Mouse (Mus musculus) kidney, adult 10 weeks (tissue): ENCODE data around the gene Gm21095. TPM values are rescaled to one million over a fixed set of nuclear protein-coding genes. Genes with fewer than 3 reads are reported as not detected.

Experiments
- polyA plus RNA-seq: library from polyadenylated mRNA; stranded (reverse); fragments of 350-450 nt; fragmentation: Illumina TruSeq; extraction: RNeasy Lipid Tissue Mini Kit (QIAGEN cat#74804); gene quantifications from one replicate; pipeline ENCODE4 v1.2.3, GENCODE M21; 2014; ENCODE audit warnings: low read depth, low replicate concordance

Gm21095 gene
- polyA plus RNA-seq = not detected

DNA sequence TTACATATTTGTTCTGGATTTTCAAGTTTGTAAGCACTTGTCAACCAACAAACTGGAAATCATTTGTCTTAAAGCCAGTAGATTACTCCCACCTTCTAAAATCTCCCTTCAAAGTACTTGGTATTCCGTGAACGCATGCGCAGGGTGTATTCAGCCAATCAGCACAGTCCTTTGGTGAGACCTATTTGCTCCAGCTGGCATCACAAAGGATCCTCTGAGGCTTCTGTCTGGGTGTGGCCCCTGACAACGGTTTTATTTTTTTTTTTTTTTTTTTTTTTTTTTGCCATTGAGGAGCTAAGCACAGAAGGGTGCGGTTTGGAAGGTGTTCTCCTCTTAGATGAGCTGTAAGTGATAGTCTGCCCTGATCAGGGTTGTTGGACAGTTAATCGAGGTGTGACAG, at the start of gene Gm21095:
TSS of gene Gm21095 (plus strand) at position 301 of the 400 bp plus-strand sequence.

